Mouse (Mus musculus): ENCODE results near the gene Ruvbl1.

DNA sequence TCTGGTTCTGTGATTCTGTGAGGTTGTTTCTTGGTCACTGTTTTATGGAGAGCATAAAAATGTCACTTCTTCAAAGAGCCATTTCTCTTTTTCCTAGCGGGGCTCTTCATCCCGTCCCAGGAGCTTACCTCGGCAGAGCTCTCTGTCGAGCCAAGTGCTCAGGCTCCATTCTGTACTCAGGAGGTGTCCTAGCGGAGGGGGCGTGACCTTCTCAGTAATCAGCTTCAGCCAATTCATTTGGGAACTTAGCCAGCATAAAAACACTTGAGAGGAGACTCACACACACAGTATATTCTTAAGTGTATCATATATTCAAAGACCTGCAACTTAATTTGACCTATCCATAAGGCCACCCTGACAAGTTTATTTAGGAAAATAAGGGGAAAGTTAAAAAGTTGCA, 15.2 kb downstream of the Ruvbl1 start:
- TF ChIP-seq EP300 (IDR thresholded peaks at IDR 0.05; ENCODE audit: low read depth) (no peak), CTCF (IDR thresholded peaks at IDR 0.05; ENCODE audit: low read depth) (no peak)

Data from liver, postnatal 0 days (tissue).